Mouse (Mus musculus) B cell, adult 2 months (primary cell): ENCODE measurements around the gene Cntd1.

ENCODE experiments used
- DNase-seq, 2 experiments: peaks; one replicate each; pipeline ENCODE4 v3.0.0; 2022

Gene Cntd1

DNA sequence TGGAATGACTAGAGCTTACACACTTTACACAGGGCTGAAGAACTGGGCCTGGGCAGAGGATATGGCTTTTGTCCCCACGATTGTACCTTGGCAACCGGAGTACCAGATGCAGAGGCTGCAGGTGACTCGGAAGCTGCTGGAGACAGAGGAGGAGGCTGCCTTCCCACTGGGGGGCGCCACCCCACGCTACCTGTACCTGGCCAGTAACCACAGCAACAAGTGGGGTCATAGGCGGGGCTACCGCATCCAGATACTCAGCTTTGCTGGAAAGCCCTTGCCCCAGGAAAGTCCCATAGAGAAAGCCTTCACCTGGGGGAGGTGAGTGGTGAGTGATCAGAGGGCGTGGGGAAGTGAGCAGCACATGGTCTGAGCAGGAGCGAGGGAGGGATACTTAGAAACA is 56.9 kb downstream of the Cntd1 start:
- DNase-seq: peak in 1 of 2 experiments; percentile 17

DNA sequence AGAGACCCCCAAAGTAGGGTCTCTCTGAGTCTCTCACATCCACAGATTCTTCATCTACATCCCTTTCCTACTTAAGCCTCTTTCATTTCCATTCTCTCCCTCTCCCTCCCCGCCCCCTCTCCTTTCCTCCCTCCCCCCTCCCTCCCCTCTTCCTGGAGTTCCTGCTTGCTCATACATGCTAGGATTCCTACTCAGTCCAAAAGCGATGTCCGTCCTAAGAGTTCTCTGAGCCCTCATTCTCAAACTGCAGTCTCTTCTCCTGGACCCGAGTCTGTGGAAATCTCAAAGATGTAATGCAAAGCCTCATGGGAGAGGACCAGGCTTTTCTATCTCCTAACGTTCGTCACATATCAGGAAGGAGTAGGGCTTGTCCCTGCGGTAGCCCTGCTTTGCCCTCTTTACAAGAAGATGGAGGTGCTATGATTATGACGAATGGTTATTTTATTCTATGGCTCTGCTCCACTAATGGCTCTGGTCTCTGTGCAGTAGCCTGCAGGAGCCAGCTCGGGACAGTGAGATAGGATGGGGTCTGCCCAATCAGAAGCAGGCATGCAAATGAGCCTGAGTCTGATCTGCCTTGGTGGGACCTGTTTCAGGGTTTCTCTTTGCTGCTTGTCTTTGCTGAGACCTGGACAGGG is 59.4 kb downstream of the Cntd1 start:
- no peak for DNase-seq
